Mouse (Mus musculus) limb, embryonic 15.5 days (tissue): Measurements from ENCODE around the gene Fbxo9. TPM values are rescaled to one million over a fixed set of nuclear protein-coding genes. Genes with fewer than 3 reads are reported as not detected.

Experiments
- polyA plus RNA-seq: library from polyadenylated mRNA; unstranded; fragments of >200 nt; fragmentation: Nextera tagmentation; extraction: Ambion mirVana; gene quantifications from 2 replicates; pipeline ENCODE4 v1.2.1, GENCODE M21; 2015

Gene Fbxo9
- polyA plus RNA-seq, 1 experiment from 2014 or later: 41.2 TPM

Other genes starting within 250 kb of the Fbxo9 start
- 64.3 and 66.2 TPM in 2 replicates for gene Elovl5, start 191.7 kb downstream of the Fbxo9 start, polyA plus RNA-seq
- gene Gcm1, start 57.1 kb downstream of the Fbxo9 start, polyA plus RNA-seq: not detected in 2 replicates
- 23.5 and 24.0 TPM in 2 replicates for gene Ick, start 127 bp upstream of the Fbxo9 start, polyA plus RNA-seq
- gene Gsta4, start 73.7 kb upstream of the Fbxo9 start, polyA plus RNA-seq: 57.5 and 60.6 TPM in 2 replicates
- gene Gsta1, start 121.6 kb upstream of the Fbxo9 start, polyA plus RNA-seq: 8.8 and 10.0 TPM in 2 replicates
- gene Gm3776, start 148.1 kb upstream of the Fbxo9 start, polyA plus RNA-seq: 12.5 and 12.9 TPM in 2 replicates
- gene Gm10639, start 180.9 kb upstream of the Fbxo9 start, polyA plus RNA-seq: 0.22 and 0.29 TPM in 2 replicates
- not detected in 2 replicates for gene Omt2a, start 205.7 kb upstream of the Fbxo9 start, polyA plus RNA-seq
- not detected in 2 replicates for gene Omt2b, start 218.5 kb upstream of the Fbxo9 start, polyA plus RNA-seq
- gene Gsta2, start 246.7 kb upstream of the Fbxo9 start, polyA plus RNA-seq: 15.4 and 16.8 TPM in 2 replicates